Mouse (Mus musculus) forebrain, embryonic 12.5 days (tissue): Measurements from ENCODE around the gene Rab12. TPM values are rescaled to one million over a fixed set of nuclear protein-coding genes. Genes with fewer than 3 reads are reported as not detected.

Experiments used
- ATAC-seq: fragments of 200-750 bp; cut with Nextera tagmentation; 2 replicates; pipeline ENCODE4 v1.8.0; 2017; ENCODE audit warnings: moderate TSS enrichment; ENCODE audit not compliant: low FRiP score
- H3K27ac ChIP-seq: fragments of 300-500 bp; sonication (generic); 2 replicates; pipeline ENCODE4 v1.5.1; 2016; ENCODE audit warnings: mild to moderate bottlenecking
- H3K27me3 ChIP-seq: fragments of 300-500 bp; sonication (generic); 2 replicates; pipeline ENCODE4 v1.6.1; 2016; ENCODE audit warnings: mild to moderate bottlenecking
- H3K36me3 ChIP-seq: fragments of 300-500 bp; sonication (generic); replicated peaks from 2 replicates; pipeline ENCODE4 v1.6.1; 2016; ENCODE audit warnings: mild to moderate bottlenecking
- H3K4me1 ChIP-seq: fragments of 300-500 bp; sonication (generic); 2 replicates; pipeline ENCODE4 v1.6.1; 2016
- H3K4me2 ChIP-seq: fragments of 300-500 bp; sonication (generic); 2 replicates; pipeline ENCODE4 v1.6.1; 2016; ENCODE audit warnings: mild to moderate bottlenecking, moderate library complexity
- H3K4me3 ChIP-seq: fragments of 300-500 bp; sonication (generic); replicated peaks from 2 replicates; pipeline ENCODE4 v1.5.1; 2016; ENCODE audit warnings: mild to moderate bottlenecking
- H3K9ac ChIP-seq: fragments of 300-500 bp; sonication (generic); 2 replicates; pipeline ENCODE4 v1.6.1; 2016; ENCODE audit warnings: mild to moderate bottlenecking
- H3K9me3 ChIP-seq: fragments of 300-500 bp; sonication (generic); 2 replicates; pipeline ENCODE4 v1.6.1; 2016
- WGBS: fragments of 180-500 bp; shearing (Covaris S2); methylation state at CpG from one replicate; pipeline ENCODE4 v1.1.7; 2016; 5-methylcytosine and 5-hydroxymethylcytosine counted together
- polyA plus RNA-seq: library from polyadenylated mRNA; unstranded; fragments of >200 nt; fragmentation: Nextera tagmentation; extraction: Ambion mirVana; gene quantifications from 2 replicates; pipeline ENCODE4 v1.2.1, GENCODE M21; 2016

The Rab12 gene
- polyA plus RNA-seq, 1 experiment from 2014 or later: 56.5 TPM

DNA sequence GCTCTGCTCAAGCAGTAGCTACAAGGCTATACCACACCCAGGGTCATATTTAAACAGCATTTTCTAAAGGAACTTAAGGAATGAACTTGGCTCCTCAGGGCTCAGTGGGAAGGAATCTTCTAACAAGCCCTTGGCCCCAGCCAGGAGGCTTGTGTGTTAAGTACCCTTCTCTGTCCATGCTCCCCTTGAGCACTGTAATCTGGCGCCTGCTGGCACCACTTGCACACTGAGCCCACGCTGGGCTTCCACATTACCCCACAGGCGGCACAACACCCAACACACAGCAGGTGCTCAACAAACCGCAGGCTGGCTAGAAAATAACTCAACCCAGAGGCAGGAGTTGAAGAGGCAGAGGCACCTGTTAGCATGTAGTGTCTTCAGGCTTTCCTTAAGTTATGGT lies 2.6 kb downstream of the Rab12 start:
- no peak overlapping the region for H3K27ac ChIP-seq
- H3K9me3 ChIP-seq: no peaks in the 10 kb centered on the region
- peaks cover 23% of the 10 kb centered on the region for H3K4me1 ChIP-seq
- H3K4me3 ChIP-seq: no peak overlapping the region
- 87% methylated on average over 4 of the region's 4 CpGs for WGBS
- no peak overlapping the region for H3K4me2 ChIP-seq
- no peak for ATAC-seq
- H3K9ac ChIP-seq: no peak overlapping the region
- 0 out of 2 replicates have a peak, but pooled peaks cover 3% of the 10 kb centered on the region for H3K27me3 ChIP-seq
- 0 out of 2 replicates have a peak, but pooled peaks cover 4% of the 10 kb centered on the region for H3K36me3 ChIP-seq

DNA sequence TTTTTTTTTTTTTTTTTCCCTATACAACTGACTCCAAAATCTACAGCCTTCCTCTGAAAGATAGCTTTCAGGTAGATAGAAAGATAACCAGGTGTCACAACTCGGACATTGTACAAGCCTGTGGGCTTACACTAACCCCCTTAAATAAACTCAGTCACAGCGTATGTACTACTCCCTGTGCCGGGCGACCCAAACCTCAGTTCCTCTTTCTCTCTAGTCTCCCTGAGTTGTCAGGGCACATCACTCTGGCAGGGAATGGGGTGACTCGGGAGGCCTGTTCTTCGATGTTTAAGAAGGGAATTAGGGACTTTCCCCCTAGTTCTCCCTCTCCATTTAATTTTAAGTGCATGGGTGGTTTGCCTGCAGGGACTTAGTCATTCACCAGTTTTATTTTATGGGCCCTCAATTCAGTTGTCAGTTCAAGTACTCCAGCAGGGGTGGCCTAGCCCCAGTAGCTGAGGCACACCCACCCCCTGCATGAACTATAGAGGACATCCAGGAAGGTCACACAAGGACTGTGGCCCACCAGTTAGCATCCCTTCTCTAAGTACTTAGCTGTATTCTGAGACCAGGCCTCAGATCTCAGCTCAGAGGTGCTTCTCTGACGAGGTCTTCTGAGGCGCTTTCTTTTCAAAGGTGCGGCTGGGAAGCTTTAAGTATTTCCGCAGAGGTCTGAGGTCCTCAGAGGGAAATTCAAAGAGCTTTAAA lies 5.1 kb downstream of the Rab12 start:
- WGBS: 90% methylated on average over 10 of the region's 10 CpGs
- no peak overlapping the region for H3K9ac ChIP-seq
- H3K27me3 ChIP-seq: no peaks in the 10 kb centered on the region
- H3K4me2 ChIP-seq: no peak overlapping the region
- H3K4me3 ChIP-seq: no peak overlapping the region
- H3K4me1 ChIP-seq: peaks cover 19% of the 10 kb centered on the region
- ATAC-seq: no peak
- H3K27ac ChIP-seq: no peak overlapping the region
- peaks cover 14% of the 10 kb centered on the region; the same call in 1 of the 2 replicates for H3K36me3 ChIP-seq
- H3K9me3 ChIP-seq: no peaks in the 10 kb centered on the region

DNA sequence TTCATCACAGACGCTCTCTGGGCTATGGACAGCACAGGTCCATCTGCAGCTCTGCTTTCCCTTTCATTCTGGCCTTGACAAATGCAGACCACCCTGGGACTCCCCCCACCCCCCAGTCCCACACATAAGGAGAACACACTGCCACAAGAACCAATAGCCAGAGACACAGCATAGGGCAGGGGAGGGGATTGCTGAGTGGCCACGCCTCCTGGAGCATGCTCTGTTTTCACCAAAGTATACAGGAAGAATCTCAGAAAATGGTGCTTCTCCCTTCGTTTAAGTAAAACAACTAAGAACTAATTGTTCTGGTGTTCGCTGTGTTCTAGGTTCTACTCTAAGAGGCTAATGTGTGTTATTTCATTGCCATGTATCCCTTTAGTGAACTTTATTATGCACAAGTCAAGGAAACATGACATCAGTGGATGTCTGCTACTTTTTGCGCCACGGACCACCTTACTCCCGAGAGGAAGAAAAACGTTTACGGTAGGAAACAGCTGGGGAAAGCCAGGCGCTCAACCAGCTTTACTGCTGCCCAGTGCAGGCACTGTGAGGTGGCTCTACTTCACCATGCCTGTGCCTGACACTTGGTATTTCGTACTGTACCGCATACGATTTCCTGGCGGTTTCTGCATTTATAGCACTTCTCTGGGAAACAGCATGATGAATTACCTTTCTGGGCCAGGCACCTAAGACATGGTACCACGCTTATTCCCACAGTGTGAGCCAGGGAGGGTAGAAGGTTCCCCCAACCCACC lies 7.2 kb downstream of the Rab12 start:
- Histone ChIP-seq H3K9ac (no peak overlapping the region), H3K36me3 (peaks cover 14% of the 10 kb centered on the region; the same call in 1 of the 2 replicates), H3K9me3 (no peaks in the 10 kb centered on the region), H3K4me1 (peaks cover 6% of the 10 kb centered on the region), H3K27ac (no peak overlapping the region; the same call in 1 of the 2 replicates), H3K4me2 (no peak overlapping the region), H3K4me3 (no peak overlapping the region), H3K27me3 (no peaks in the 10 kb centered on the region)
- no peak for ATAC-seq
- WGBS: 88% methylated on average over 15 of the region's 15 CpGs

DNA sequence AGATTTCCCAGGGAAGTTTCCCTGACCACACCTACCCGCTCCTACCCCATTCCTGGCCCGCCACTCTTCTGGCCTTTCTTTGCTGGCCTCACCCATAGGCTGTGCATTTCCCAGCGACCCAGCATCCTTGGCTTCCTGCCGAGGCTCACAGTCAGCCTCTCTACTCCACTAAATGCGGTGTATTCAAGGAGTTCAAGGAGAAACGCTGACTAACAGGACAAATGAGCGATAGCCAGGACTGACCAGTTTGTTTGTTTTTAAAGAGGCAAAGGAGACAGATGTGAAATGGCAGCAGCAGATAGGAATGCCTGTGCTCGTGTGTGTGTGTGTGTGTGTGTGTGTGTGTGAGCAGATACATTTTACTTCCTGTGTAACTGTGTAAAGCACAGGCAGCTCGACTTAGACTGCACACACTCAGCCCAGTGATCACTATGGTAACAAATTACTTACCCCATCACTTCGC lies 9.3 kb downstream of the Rab12 start:
- Histone ChIP-seq H3K9me3 (no peaks in the 10 kb centered on the region), H3K4me1 (no peaks in the 10 kb centered on the region; the same call in 1 of the 2 replicates), H3K27me3 (no peaks in the 10 kb centered on the region), H3K4me2 (no peak overlapping the region), H3K9ac (no peak overlapping the region), H3K36me3 (peaks cover 14% of the 10 kb centered on the region), H3K27ac (peak overlapping the region; percentile 20; the same call in 1 of the 2 replicates), H3K4me3 (no peak overlapping the region)
- 65% methylated on average over 10 of the region's 10 CpGs for WGBS
- no peak for ATAC-seq

DNA sequence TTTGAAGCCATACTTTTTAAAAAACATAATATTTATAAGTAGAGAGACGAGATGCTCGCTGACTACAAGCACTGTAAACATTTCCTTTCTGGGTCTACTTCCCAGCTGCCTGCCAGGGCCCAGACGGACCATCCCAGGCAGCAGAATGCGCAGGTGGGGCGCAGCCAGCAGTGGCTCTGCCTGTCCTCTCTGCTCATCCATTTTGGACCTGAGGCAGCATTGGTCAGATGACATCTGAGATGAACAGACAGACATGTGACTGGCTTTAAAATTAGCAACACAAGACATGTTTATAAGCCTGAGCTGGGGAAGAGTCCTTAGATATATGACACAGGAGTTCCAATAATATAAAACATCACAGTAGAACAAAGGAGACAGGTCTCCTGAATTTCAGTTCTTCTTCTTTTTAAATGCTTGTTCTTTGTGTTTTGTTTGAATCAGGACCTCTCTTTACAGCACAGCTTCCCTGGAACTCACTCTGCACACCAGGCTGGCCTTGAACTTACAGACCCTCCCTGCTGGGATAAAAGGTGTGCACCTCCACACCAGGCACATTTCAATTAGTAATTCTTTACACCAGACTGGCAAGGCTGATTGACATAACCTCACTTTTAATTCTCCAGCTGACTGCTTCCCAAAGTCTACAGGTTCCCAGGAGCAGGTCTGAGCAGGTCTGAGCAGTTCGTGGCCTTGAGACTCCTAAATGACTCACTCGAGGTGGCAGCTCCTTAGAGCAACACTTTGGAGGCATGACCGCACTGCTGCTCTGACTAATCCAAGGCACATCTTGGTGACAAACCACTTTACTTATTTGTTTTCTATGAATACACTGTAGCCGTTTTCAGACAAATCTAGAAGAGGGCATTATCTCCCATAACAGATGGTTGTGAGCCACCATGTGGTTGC lies 12.2 kb downstream of the Rab12 start:
- Histone ChIP-seq H3K9ac (no peak overlapping the region), H3K4me1 (no peaks in the 10 kb centered on the region; the same call in 1 of the 2 replicates), H3K4me3 (no peak overlapping the region), H3K27me3 (no peaks in the 10 kb centered on the region), H3K4me2 (no peak overlapping the region), H3K9me3 (no peaks in the 10 kb centered on the region), H3K36me3 (peaks cover 27% of the 10 kb centered on the region), H3K27ac (no peak overlapping the region)
- no peak for ATAC-seq
- 90% methylated on average over 9 of the region's 9 CpGs for WGBS

DNA sequence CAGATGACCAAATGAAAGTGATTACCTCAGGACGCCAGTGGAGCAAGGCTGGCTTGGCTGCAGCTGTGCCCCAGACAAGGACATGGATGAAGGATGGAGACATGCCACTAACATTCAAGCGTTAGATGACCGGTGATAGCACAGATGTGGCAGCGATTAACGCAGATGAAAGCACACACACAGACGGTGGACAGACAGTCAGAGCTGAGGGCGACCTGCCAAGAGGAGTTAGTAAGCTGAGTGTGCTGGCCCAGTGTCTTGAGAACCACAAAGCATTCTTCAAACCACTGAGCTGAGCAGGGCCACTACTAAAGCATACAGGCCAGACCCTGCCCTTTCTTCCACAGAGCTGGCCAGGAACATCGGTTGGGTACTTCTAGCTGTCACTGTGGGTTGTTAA lies 14.6 kb downstream of the Rab12 start:
- H3K4me3 ChIP-seq: no peak overlapping the region
- WGBS: 95% methylated on average over 8 of the region's 8 CpGs
- no peak overlapping the region for H3K9ac ChIP-seq
- no peak for ATAC-seq
- peaks cover 32% of the 10 kb centered on the region for H3K36me3 ChIP-seq
- no peaks in the 10 kb centered on the region for H3K9me3 ChIP-seq
- no peaks in the 10 kb centered on the region for H3K27me3 ChIP-seq
- H3K4me1 ChIP-seq: no peaks in the 10 kb centered on the region
- H3K27ac ChIP-seq: no peak overlapping the region
- no peak overlapping the region for H3K4me2 ChIP-seq

DNA sequence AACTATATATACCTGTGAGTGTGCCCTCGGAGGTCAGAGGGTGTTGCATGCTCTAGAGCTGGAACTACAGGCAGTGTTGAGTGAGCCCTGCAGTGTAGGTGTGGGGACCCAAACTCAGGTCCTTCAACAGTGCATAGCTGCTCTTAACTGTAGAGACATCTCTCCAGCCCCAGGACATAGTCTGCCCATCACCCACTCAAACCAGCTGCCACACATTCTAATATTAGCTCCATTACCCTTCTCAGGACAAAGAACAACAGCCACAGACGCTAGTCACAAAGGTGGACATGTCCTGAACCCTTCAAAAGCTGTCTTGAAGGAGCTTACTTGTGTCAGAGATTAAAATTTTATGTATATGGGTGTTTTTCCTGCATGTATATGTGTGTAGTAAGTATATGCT lies 15.3 kb downstream of the Rab12 start:
- Histone ChIP-seq H3K4me1 (no peaks in the 10 kb centered on the region), H3K27ac (no peak overlapping the region), H3K9me3 (no peaks in the 10 kb centered on the region), H3K36me3 (peaks cover 39% of the 10 kb centered on the region), H3K4me2 (no peak overlapping the region), H3K9ac (no peak overlapping the region), H3K27me3 (no peaks in the 10 kb centered on the region), H3K4me3 (no peak overlapping the region)
- WGBS: 96% methylated on average over 2 of the region's 2 CpGs
- no peak for ATAC-seq

DNA sequence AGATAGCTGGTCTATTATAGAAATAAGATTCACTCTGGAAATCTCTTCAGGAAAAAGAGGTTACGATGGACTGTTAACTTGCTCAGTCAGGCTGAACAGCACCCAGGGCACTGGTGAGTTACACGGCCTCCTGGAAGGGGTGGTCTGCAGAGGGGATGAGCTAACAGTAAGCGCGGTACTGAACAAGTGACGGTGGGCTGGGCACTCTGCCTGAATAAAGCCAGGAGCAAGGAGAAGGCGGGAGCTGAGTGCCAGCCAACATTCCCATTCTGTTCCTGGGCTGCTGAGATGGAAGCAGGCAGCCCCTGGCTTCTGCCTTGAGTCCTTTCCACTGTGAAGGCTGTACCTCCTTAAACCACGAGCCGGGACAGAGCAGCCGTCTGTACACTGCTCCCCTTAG lies 16.1 kb downstream of the Rab12 start:
- Histone ChIP-seq H3K9ac (no peak overlapping the region), H3K36me3 (peaks cover 47% of the 10 kb centered on the region), H3K4me2 (no peak overlapping the region), H3K27ac (no peak overlapping the region), H3K9me3 (no peaks in the 10 kb centered on the region), H3K4me1 (no peaks in the 10 kb centered on the region), H3K27me3 (no peaks in the 10 kb centered on the region), H3K4me3 (no peak overlapping the region)
- ATAC-seq: no peak
- WGBS: 90% methylated on average over 9 of the region's 9 CpGs

DNA sequence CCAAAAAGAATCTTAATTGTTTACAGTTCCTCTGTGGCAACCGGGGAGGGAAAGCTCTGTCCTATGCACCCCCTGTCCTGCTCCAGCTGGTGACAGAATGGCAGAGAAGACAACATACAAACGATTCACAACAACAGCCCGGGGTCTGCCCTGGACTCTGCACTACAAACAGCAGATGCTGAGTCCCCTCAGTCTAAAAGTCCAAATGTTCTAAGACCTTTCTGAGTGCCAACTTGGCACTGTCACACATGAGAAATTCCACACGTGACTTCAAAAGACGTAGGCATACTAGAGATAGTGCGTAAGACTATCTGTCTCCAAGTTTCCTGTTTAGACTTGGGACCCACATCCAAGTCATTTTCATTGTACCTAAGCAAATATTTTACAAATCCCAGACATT lies 16.7 kb downstream of the Rab12 start:
- peaks cover 52% of the 10 kb centered on the region for H3K36me3 ChIP-seq
- H3K27ac ChIP-seq: no peak overlapping the region
- H3K4me2 ChIP-seq: no peak overlapping the region
- no peak for ATAC-seq
- H3K4me3 ChIP-seq: no peak overlapping the region
- no peaks in the 10 kb centered on the region for H3K27me3 ChIP-seq
- H3K9ac ChIP-seq: no peak overlapping the region
- H3K4me1 ChIP-seq: no peaks in the 10 kb centered on the region
- H3K9me3 ChIP-seq: no peaks in the 10 kb centered on the region
- 93% methylated on average over 6 of the region's 6 CpGs for WGBS

DNA sequence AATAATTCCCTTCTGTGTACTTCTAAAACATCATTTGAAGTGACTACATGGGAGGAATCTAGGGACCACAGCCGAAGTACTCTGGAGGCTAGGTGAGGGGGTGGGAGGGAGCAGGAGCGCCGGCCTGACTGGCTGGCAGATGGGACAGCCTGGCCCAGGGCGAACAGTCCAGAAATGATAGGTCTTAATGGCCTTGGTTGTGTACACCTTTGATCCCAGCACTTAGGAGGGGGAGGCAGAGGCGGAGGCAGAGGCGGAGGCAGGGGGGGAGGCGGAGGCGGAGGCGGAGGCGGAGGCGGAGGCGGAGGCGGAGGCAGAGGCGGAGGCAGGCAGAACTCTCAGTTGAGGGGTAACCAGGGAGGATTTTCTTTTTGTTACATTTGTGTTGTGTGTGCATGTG lies 20.9 kb downstream of the Rab12 start:
- Histone ChIP-seq H3K36me3 (peaks cover 74% of the 10 kb centered on the region), H3K4me2 (no peak overlapping the region), H3K4me1 (no peaks in the 10 kb centered on the region), H3K4me3 (no peak overlapping the region), H3K27me3 (no peaks in the 10 kb centered on the region), H3K27ac (no peak overlapping the region), H3K9me3 (no peaks in the 10 kb centered on the region), H3K9ac (no peak overlapping the region)
- WGBS: 99% methylated on average over 7 of the region's 14 CpGs
- ATAC-seq: no peak

DNA sequence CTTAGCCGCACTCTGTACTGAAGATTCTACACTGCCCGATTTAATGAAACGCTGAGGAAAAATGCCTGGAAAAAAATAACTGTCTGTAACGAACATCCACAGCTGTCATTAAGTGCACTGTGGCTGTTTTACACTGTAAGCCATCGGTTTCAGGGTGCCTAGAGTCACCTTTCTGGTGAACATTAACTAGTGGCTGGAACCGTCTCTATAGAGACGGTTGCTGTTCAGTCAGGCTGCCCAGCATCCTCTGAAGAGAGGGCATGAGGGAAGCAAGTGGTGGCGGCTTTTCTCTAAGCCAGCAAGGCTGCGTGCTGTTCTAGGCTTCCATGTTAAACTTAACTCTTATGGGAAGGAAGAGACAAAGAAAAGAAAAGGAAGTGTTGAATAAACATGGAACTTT lies 22.9 kb downstream of the Rab12 start:
- H3K4me3 ChIP-seq: no peak overlapping the region
- peaks cover 73% of the 10 kb centered on the region for H3K36me3 ChIP-seq
- no peaks in the 10 kb centered on the region for H3K9me3 ChIP-seq
- H3K4me1 ChIP-seq: no peaks in the 10 kb centered on the region
- H3K27ac ChIP-seq: no peak overlapping the region
- H3K9ac ChIP-seq: no peak overlapping the region
- no peaks in the 10 kb centered on the region for H3K27me3 ChIP-seq
- no peak for ATAC-seq
- WGBS: 95% methylated on average over 9 of the region's 9 CpGs
- no peak overlapping the region for H3K4me2 ChIP-seq

DNA sequence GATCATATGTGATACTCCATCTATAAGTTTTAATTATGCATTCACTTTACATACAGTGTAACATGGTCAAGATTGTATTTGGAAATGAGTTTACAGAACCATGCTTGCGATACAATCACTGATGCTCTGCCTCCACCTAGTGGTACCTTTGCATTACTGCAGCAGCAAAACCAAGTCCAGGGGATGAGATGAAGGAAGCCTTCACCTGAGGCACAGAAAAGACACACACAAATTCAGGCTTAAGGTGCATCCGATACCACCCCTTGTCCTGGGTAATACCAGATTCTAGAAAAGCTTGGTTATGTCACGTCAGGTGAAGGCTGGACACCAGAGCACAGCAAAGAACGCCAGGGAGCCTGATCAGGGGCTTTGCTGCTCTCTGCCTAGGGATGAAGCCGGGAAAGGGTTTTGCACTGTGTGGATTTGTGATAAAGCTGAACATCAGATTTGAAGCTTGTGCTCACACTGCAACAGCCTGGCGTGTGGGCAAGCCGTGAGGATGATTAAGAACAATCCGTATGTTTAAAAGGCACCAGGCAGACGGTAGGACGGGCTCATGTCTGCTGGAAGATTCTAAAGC lies 29.4 kb downstream of the Rab12 start:
- peak; percentile 63 for ATAC-seq
- no peaks in the 10 kb centered on the region for H3K9me3 ChIP-seq
- no peak overlapping the region for H3K4me2 ChIP-seq
- 41% methylated on average over 10 of the region's 10 CpGs for WGBS
- 0 out of 2 replicates have a peak, but pooled peaks cover 4% of the 10 kb centered on the region for H3K27me3 ChIP-seq
- H3K27ac ChIP-seq: no peak overlapping the region
- no peak overlapping the region for H3K4me3 ChIP-seq
- peaks cover 12% of the 10 kb centered on the region for H3K36me3 ChIP-seq
- peaks cover 5% of the 10 kb centered on the region; the same call in 1 of the 2 replicates for H3K4me1 ChIP-seq
- no peak overlapping the region for H3K9ac ChIP-seq
